Mouse (Mus musculus) forebrain, postnatal 0 days (tissue): Measurements from ENCODE around the gene Ins1. TPM values are rescaled to one million over a fixed set of nuclear protein-coding genes. Genes with fewer than 3 reads are reported as not detected.

Experiments
- ATAC-seq: fragments of 200-750 bp; cut with Nextera tagmentation; 2 replicates; pipeline ENCODE4 v1.8.0; 2017; ENCODE audit warnings: mild to moderate bottlenecking, moderate library complexity
- DNase-seq: peaks from one replicate; pipeline ENCODE4 v3.0.0-alpha.2; 2015
- H3K27ac ChIP-seq: fragments of 300-500 bp; sonication (generic); 2 replicates; pipeline ENCODE4 v1.5.1; 2014; ENCODE audit warnings: low read depth, mild to moderate bottlenecking, antibody characterized with exemption, low read length, moderate library complexity, mixed read lengths
- H3K27me3 ChIP-seq: fragments of 300-500 bp; sonication (generic); 2 replicates; pipeline ENCODE4 v1.6.1; 2014; ENCODE audit warnings: mild to moderate bottlenecking, low read length, mixed read lengths; ENCODE audit not compliant: insufficient read depth
- H3K36me3 ChIP-seq: fragments of 300-500 bp; sonication (generic); 2 replicates; pipeline ENCODE4 v1.6.1; 2014; ENCODE audit warnings: mild to moderate bottlenecking, moderate library complexity; ENCODE audit not compliant: insufficient read depth
- H3K4me1 ChIP-seq: fragments of 300-500 bp; sonication (generic); 2 replicates; pipeline ENCODE4 v1.6.1; 2014; ENCODE audit warnings: antibody characterized with exemption; ENCODE audit not compliant: insufficient read depth
- H3K4me2 ChIP-seq: fragments of 300-500 bp; sonication (generic); 2 replicates; pipeline ENCODE4 v1.6.1; 2014; ENCODE audit warnings: low read depth, mild to moderate bottlenecking, moderate library complexity
- H3K4me3 ChIP-seq: fragments of 300-500 bp; sonication (generic); 2 replicates; pipeline ENCODE4 v1.5.1; 2014; ENCODE audit warnings: low read depth, low read length, mixed read lengths
- H3K9ac ChIP-seq: fragments of 300-500 bp; sonication (generic); 2 replicates; pipeline ENCODE4 v1.6.1; 2014; ENCODE audit warnings: mild to moderate bottlenecking
- H3K9me3 ChIP-seq: fragments of 300-500 bp; sonication (generic); 2 replicates; pipeline ENCODE4 v1.6.1; 2016; ENCODE audit warnings: low read length
- CTCF ChIP-seq: sonication (generic); IDR thresholded peaks from 2 replicates; pipeline ENCODE4 v1.5.1; 2016; ENCODE audit warnings: antibody characterized with exemption, control low read depth, low read depth
- polyA plus RNA-seq: library from polyadenylated mRNA; unstranded; fragments of >200 nt; fragmentation: Nextera tagmentation; extraction: Ambion mirVana; gene quantifications from 2 replicates; pipeline ENCODE4 v1.2.1, GENCODE M21; 2015
- total RNA-seq: library from RNA; depleted of rRNA; stranded (reverse); fragments of >200 nt; gene quantifications from 2 replicates; pipeline ENCODE4 v1.2.3, GENCODE M21; 2014; rRNA removed

Ins1 gene
- total RNA-seq (not detected in 2 replicates), polyA plus RNA-seq (not detected in 2 replicates)

GRCm38 (mm10) chr19:52263997-52264396 is at the start of gene Ins1:
Gene Ins1 (plus strand): TSS chr19:52264297.
- Histone ChIP-seq H3K27ac (no peak within 1 kb of the TSS), H3K36me3 (no peaks in the 10 kb centered on the region), H3K9ac (no peak within 1 kb of the TSS), H3K9me3 (no peaks in the 10 kb centered on the region), H3K4me3 (no peak within 1 kb of the TSS), H3K4me2 (no peak within 1 kb of the TSS), H3K4me1 (no peaks in the 10 kb centered on the region), H3K27me3 (no peaks in the 10 kb centered on the region)
- no peak for ATAC-seq
- DNase-seq = no peak
- TF ChIP-seq CTCF = no peak
